Mouse (Mus musculus): ENCODE results near the gene Pigs.

The Pigs gene

DNA sequence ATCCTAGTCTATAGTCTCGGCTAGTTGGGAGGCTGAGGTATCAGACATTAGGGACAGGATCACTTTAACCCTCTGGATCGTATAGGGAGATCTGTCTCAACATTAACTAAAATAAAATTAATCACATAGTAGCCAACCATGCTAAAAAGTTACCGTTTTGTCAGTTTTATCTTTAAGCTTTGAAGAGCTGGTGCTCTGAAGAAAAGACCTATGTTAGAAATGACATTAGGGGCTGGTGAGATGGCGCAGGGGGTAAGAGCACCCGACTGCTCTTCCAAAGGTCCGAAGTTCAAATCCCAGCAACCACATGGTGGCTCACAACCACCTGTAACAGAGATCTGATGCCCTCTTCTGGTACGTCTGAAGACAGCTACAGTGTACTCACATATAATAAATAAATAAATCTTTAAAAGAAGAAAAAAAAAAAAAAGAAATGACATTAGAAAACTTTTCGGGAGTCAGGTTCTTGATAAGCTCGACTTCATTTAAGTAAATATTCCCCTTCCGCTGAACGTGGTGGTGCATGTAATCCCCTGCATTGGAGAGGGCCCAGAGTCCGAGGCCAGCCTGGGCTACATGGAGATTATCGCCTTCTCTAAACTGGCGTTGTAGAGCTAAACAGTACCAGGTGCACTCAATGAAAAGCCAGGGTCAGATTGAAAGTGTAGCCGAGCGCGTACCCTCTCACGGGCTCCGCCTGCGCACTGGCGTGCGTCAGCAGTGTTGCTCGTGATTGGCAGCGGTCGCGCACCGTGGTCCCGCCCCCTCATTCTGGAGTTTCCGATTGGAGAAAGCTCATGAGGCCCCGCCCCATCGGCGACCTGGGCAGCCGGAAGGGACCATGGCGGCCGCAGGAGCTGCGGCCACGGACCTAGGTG, at the start of gene Pigs:
TSS of gene Pigs (plus strand) at position 782 of the 878 bp plus-strand sequence.
- DNase-seq (ENCODE audit: low spot score in 2 of 2), result peak; percentile 95 to 97

- no peak for DNase-seq (ENCODE audit: low spot score in 2 of 2)
These were observed 49.4 kb upstream of the Pigs start for GRCm38 (mm10) chr11:78278853-78279252.

- DNase-seq (ENCODE audit: low spot score in 2 of 2), result no peak
These were observed 48.6 kb upstream of the Pigs start for GRCm38 (mm10) chr11:78279586-78279985.

- DNase-seq (ENCODE audit: low spot score in 2 of 2), result no peak
These were observed 39.0 kb upstream of the Pigs start for GRCm38 (mm10) chr11:78289146-78289763.

DNA sequence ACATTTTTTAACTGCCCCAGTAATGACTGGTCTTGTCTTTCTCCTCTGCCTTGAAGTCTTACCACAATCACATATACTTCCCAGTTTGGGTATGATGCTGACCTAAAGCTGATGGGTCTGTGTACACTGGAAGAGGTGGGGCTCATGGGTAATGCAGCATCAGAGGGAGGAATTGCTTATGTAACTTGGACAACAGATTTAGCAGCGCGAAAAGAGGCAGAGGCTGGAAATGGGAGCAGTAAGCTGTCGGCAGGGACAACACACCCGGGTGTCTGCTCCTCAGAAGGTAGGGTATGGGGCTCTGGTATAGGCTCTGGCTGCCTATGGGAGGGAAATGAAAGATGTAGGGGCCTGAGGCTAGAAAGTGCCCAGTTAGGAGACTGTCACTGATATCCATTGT, 37.6 kb upstream of the Pigs start, which contains the start of gene BC030499:
TSS of gene BC030499 (plus strand) at position 188 of the 400 bp plus-strand sequence.
- DNase-seq (ENCODE audit: low spot score in 2 of 2), result no peak

DNA sequence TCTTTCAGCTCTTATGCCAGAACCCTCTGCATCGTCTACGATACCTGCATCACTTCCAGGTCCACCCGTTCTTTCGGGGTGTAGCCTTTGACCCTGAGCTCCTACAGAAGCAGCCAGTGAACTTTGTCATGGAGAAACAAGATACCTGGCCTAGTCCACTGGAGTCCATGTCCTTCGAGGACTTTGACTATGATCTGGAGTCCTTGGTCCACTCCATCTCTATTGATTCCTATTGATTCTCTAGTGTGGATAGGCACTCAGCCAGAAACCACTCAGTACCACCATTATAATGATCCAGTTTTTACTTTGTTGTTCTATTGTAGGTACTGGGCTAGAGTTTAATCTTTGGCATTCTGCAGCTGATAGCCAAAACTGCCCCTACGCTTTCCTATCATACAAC, 33.6 kb upstream of the Pigs start:
- DNase-seq (ENCODE audit: low spot score in 2 of 2), result no peak

- no peak for DNase-seq (ENCODE audit: low spot score in 2 of 2)
These were observed 27.3 kb upstream of the Pigs start for GRCm38 (mm10) chr11:78300917-78301316.

DNA sequence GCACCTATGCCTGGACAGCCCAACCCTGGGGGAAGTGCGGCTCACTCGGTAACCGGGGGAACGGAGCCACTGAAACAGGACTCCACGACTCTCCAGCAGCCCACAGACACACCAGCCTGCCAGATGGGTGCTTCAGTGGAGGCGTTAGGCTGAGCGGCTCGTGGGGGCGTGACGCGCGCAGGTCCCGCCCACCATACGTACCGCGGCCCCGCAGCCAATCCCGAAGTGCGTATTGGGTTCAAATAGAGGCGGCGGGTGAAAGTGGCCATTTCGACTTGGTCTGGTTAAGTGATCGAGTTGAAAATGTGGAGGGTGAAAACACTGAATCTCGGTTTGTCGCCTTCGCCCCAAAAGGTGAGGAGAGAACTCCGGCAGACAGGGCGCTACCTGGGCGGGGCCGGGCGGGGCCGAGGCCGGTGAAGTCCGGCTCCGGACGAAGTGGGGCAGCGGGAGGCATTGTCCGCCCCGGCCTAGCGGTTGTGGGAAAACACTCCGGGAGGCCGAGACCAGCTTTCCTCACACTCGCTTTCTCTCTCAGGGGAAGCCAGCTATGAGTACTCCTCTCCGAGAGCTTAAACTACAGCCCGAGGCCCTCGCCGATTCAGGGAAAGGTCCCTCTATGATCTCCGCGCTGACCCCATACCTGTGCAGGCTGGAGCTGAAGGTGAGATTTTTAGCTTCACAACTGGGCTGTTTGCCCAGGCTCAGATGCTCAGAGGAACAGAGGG, 26.7 kb upstream of the Pigs start, which contains the start of gene Spag5:
TSS of gene Spag5 (plus strand) at position 173 of the 728 bp plus-strand sequence.
- peak; percentile 87 to 90 for DNase-seq (ENCODE audit: low spot score in 2 of 2)

DNA sequence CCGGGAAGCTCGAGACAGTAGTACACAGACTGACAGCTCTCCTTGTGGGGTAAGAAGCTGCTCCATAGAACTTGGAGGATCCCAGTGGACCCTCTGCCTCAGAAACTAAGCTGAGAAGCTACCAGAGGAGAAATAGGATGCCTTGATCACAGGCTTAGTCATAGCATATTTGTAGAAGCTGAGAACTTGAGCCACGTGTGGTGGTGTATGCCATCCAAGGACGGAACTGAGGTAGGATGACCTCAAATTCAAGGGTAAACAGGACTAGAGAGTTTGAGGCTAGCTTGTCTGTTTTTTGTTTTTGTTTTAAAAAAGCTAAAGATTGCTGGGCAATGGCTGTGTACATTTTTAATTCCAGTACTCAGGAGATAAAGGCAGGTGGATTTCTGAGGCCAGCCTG, 22.9 kb upstream of the Pigs start:
- DNase-seq (ENCODE audit: low spot score in 2 of 2), result no peak

GRCm38 (mm10) chr11:78310861-78311511, 17.2 kb upstream of the Pigs start:
- no peak for DNase-seq (ENCODE audit: low spot score in 2 of 2)

GRCm38 (mm10) chr11:78313662-78314061, 14.6 kb upstream of the Pigs start:
- DNase-seq (ENCODE audit: low spot score in 2 of 2), result no peak

DNA sequence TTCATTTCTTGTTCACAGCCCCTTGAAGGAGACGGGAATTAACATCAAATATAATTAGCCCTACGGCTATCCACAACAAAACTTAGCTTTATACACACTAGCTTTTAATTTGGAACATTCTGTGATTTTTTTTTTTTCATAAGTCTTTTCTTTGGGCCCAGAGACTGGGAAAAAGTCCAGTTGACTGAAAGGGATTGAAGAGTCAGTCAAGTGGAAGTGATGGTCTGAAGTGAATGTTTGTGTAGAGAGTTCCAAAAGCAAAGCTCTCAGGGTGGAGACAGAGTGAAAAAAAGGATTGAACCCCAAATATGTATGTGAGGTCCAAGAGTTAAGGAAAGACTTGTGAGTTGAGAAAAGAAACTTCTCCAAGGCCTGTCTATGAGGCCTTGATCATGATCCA, 9.8 kb upstream of the Pigs start:
- DNase-seq (ENCODE audit: low spot score in 2 of 2), result no peak

DNA sequence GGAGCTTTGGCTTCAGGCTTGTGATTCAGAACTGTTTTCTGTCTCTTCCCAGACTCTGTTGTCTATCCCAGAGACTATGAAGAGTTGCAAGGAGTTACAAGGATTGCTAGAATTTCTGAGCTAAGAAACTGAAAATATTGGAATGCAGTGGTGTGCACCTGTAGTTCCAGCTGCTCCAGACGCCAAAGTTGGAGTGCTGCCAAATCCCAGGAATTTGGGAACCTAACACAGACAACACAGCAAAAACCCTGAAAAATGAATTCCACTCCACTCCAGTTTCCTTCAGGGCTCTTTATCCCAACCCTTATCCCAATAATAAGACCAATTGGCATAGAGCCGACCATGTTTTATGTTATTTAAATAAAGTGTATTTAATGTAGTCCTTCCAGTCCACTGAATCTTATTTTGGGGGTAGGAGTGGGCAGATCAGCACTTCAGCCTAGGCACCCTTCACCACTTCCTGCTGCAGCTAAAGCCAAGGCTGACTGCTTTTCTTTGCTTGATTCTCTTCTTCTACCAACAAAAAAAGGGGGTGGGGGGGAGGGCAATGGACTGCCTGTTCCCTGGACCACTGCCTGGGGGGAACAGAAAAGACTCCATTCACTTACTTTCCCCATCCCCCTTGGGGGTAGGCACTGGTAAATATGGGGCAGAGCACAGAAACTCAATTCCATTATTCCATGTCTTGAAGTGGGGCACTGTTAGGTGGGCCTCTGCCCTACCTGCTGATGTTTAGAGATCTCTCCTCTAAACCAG, 6.0 kb upstream of the Pigs start:
- DNase-seq (ENCODE audit: low spot score in 2 of 2), result no peak

- peak; percentile 91 to 92 for DNase-seq (ENCODE audit: low spot score in 2 of 2)
These were observed 5.4 kb upstream of the Pigs start, which contains the start of gene Aldoc for GRCm38 (mm10) chr11:78322860-78323259. TSS of gene Aldoc (plus strand) at chr11:78322968.

GRCm38 (mm10) chr11:78324000-78324785, 4.0 kb upstream of the Pigs start:
- DNase-seq (ENCODE audit: low spot score in 2 of 2), result no peak

- no peak for DNase-seq (ENCODE audit: low spot score in 2 of 2)
These were observed 3.2 kb upstream of the Pigs start for GRCm38 (mm10) chr11:78324965-78325364.

GRCm38 (mm10) chr11:78327215-78327614, 1.0 kb upstream of the Pigs start:
- no peak for DNase-seq (ENCODE audit: low spot score in 2 of 2)

GRCm38 (mm10) chr11:78328512-78329056, 369 bp downstream of the Pigs start:
- DNase-seq (ENCODE audit: low spot score in 2 of 2), result no peak

GRCm38 (mm10) chr11:78332676-78333075, 4.5 kb downstream of the Pigs start:
- DNase-seq (ENCODE audit: low spot score in 2 of 2), result no peak

- DNase-seq (ENCODE audit: low spot score in 2 of 2), result no peak
These were observed 5.8 kb downstream of the Pigs start for GRCm38 (mm10) chr11:78333992-78334391.

Data from spleen, postnatal 36 days (tissue).